Mouse (Mus musculus): ENCODE measurements at regions not wholly inside any gene's neighbourhood (a gene's known extent, or its start where the extent isn't known, plus 50 kb on each side); places are given as distances from the start of the nearest gene placed in this dataset.
"Not testable (repeated sequence)": the region's sequence is repeated elsewhere in the genome, so short reads cannot be mapped to it uniquely, and the experiment has no call there.

- DNase-seq (ENCODE audit: low spot score): no peak
Measured at GRCm38 (mm10) chr2:63706643-63707042, 391.2 kb downstream of the Fign start.

DNA sequence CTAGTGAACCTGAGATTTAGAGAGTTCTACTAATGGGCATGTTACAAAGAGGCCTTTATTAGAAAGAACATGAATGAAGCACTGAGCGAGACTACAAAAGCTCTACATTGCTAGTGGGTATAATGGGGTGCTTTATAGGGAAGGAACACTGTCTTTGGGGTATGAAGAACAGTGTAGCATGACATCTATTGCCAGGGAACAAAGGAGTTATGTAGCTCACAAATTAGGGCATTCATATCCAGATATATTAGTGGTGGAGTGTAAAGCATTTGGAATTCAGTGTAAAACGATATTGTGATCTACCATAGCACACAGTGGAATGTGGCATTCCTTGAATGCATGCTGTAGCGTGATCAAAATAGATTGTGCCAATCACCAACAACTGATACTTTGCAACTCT, 391.7 kb downstream of the Fign start:
- DNase-seq (ENCODE audit: low spot score): no peak

- DNase-seq (ENCODE audit: low spot score): peak; percentile 20
Measured at GRCm38 (mm10) chr2:63702333-63703096, 395.3 kb downstream of the Fign start.

DNA sequence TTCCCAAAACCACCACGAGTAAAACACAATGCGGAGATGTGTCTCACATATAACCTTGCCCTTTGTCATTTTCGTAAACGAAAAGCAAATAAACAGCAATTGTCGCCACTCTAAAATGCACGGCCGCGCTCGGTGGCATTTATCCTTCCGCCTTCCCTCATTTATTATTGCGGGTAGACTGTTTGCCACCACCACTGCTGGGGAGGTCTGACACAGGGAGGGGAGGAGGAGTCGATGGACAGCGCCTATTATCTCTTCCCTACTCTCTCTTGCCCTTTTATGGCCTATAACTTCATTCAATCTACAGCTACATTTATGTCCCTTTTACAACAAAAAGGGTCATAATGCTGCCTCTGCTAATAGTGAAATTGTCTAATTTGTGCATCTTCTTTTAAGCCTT, 396.0 kb downstream of the Fign start:
- no peak for DNase-seq (ENCODE audit: low spot score)

- no peak for DNase-seq (ENCODE audit: low spot score)
Measured at GRCm38 (mm10) chr2:63700255-63700654, 397.6 kb downstream of the Fign start.

- DNase-seq (ENCODE audit: low spot score): no peak
Measured at GRCm38 (mm10) chr2:63669700-63670099, 428.1 kb downstream of the Fign start.

- DNase-seq (ENCODE audit: low spot score): no peak
Measured at GRCm38 (mm10) chr2:63668784-63669183, 429.1 kb downstream of the Fign start.

DNA sequence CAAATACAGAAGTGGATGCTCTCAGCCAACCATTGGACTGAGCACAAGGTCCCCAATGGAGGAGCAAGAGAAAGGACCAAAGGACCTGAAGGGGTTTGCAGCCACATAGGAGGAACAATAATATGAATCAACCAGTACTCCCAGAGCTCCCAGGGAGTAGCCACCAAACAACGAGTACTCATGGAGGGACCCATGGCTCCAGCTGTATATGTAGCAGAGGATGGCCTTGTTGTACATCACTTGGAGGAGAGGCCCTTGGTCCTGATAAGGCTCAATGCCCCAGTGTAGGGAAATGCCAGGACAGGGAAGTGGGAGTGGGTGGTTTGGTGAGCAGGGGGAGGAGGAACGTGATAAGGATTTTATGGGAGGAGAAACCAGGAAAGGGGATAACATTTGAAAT, 437.9 kb downstream of the Fign start:
- not testable (repeated sequence) for DNase-seq (ENCODE audit: low spot score)
